Mouse (Mus musculus) stomach, postnatal 0 days (tissue): ENCODE data around the gene Phrf1. TPM values are rescaled to one million over a fixed set of nuclear protein-coding genes. Genes with fewer than 3 reads are reported as not detected.

Source experiments
- ATAC-seq: fragments of 200-750 bp; cut with Nextera tagmentation; 2 replicates; pipeline ENCODE4 v1.8.0; 2017; ENCODE audit not compliant: low FRiP score, low TSS enrichment
- DNase-seq: peaks from one replicate; pipeline ENCODE4 v3.0.0-alpha.2; 2016; ENCODE audit warnings: low spot score
- H3K27ac ChIP-seq: fragments of 300-500 bp; sonication (generic); replicated peaks from 2 replicates; pipeline ENCODE4 v1.5.1; 2014; ENCODE audit warnings: mild to moderate bottlenecking, control low read depth
- H3K27me3 ChIP-seq: fragments of 300-500 bp; sonication (generic); 2 replicates; pipeline ENCODE4 v1.6.1; 2014; ENCODE audit warnings: low read length; ENCODE audit not compliant: control insufficient read depth, insufficient read depth
- H3K36me3 ChIP-seq: fragments of 300-500 bp; sonication (generic); 2 replicates; pipeline ENCODE4 v1.6.1; 2014; ENCODE audit warnings: low read length, mixed read lengths; ENCODE audit not compliant: control insufficient read depth, insufficient read depth
- H3K4me1 ChIP-seq: fragments of 300-500 bp; sonication (generic); replicated peaks from 2 replicates; pipeline ENCODE4 v1.6.1; 2014; ENCODE audit warnings: antibody characterized with exemption; ENCODE audit not compliant: control insufficient read depth, insufficient read depth
- H3K4me2 ChIP-seq: fragments of 300-500 bp; sonication (generic); replicated peaks from 2 replicates; pipeline ENCODE4 v1.6.1; 2014; ENCODE audit warnings: low read depth, mild to moderate bottlenecking, control low read depth, moderate library complexity
- H3K4me3 ChIP-seq: fragments of 300-500 bp; sonication (generic); 2 replicates; pipeline ENCODE4 v1.5.1; 2014; ENCODE audit warnings: low read depth, low read length, control low read depth
- H3K9ac ChIP-seq: fragments of 300-500 bp; sonication (generic); 2 replicates; pipeline ENCODE4 v1.6.1; 2014; ENCODE audit warnings: mild to moderate bottlenecking, low read length, control low read depth, mixed read lengths
- H3K9me3 ChIP-seq: fragments of 300-500 bp; sonication (generic); 2 replicates; pipeline ENCODE4 v1.6.1; 2016; ENCODE audit warnings: low read length; ENCODE audit not compliant: control insufficient read depth
- CTCF ChIP-seq: IDR thresholded peaks from 2 replicates; pipeline ENCODE4 v1.5.1; 2016; ENCODE audit warnings: antibody characterized with exemption, low read depth, mild to moderate bottlenecking, moderate library complexity
- EP300 ChIP-seq: optimal IDR thresholded peaks from 2 replicates; pipeline ENCODE3; 2016; ENCODE audit warnings: antibody characterized with exemption
- WGBS: fragments of 180-500 bp; shearing (Covaris S2); extraction: QIAGEN DNeasy Blood & Tissue Kit; methylation state at CpG from one replicate; pipeline ENCODE4 v1.1.7; 2014; 5-methylcytosine and 5-hydroxymethylcytosine counted together
- polyA plus RNA-seq: library from polyadenylated mRNA; unstranded; fragments of >200 nt; fragmentation: Nextera tagmentation; extraction: Ambion mirVana; gene quantifications from 2 replicates; pipeline ENCODE4 v1.2.1, GENCODE M21; 2015

Phrf1 gene
- polyA plus RNA-seq, 1 experiment from 2014 or later: 19.1 TPM

DNA sequence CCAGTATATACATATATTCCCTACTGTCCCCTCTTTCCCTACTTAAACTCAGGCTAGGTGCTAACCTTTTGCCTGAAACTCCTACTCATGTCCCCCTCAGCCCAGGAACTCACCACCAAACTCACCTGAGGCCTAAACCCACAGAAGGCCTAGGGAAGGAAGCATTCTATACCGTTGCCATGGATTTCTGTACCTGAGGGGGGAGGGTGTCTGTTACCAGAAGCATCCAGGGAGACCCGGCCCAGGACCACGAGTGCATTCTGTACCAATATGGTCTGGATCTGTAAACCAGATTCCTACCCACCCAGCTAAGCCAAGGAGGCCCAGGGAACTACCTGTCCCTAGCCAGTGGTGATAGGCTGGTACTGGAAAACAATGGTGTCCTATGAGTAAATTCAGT, 14.3 kb upstream of the Phrf1 start:
- Histone ChIP-seq H3K27me3 (no peaks in the 10 kb centered on the region), H3K36me3 (no peaks in the 10 kb centered on the region), H3K4me2 (no peak overlapping the region), H3K9me3 (no peaks in the 10 kb centered on the region), H3K4me1 (no peaks in the 10 kb centered on the region; the same call in none of the 2 replicates), H3K9ac (no peak overlapping the region), H3K4me3 (no peak overlapping the region), H3K27ac (peak overlapping the region; percentile 76)
- TF ChIP-seq CTCF (no peak), EP300 (no peak)
- 60% methylated on average over 3 of the region's 3 CpGs for WGBS
- ATAC-seq (no peak), DNase-seq (no peak)

DNA sequence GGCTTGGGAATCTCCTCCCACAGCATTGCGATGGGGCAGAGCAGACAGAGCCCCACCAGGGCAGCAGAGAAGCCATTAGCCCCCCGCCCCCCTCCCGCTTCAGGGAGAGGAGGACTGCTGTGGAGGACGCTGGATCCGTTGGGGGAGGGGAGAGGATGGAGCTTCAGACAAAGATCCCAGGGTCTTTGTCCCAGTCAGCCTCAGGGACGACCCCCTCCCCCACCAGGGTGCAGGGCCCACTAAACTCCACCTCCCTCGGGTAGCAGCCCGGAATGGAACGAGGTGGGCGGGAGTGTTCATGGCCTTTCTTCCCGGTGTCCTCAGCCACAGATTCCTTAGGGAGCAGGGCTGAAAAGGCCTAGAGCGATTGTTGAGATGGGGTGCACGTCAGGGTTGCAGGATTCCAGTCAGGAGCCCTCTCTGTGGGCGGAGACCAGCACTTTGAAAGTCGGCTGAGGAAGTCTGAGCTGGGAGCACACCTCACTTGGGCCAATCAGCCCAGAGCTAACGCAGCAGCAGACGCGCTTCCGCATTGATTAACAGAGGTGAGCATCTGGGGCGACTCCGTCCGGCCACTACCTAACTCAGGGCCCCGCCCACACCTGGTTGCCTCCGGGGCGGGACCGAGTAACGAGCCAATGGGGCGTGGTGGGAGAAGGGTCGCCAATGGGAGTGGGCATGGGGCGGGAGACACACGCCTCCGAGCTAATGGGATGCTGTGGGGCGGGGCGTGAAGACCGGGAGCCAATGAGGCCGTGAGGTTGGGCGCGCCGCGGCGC, 13.3 kb upstream of the Phrf1 start, which contains the start of gene Rassf7:
Gene Rassf7 (plus strand): TSS at position 760 of the 779 bp plus-strand sequence.
- under 1% methylated on average over 37 of the region's 41 CpGs for WGBS
- peak within 1 kb of the TSS; percentile 95 for H3K4me2 ChIP-seq

DNA sequence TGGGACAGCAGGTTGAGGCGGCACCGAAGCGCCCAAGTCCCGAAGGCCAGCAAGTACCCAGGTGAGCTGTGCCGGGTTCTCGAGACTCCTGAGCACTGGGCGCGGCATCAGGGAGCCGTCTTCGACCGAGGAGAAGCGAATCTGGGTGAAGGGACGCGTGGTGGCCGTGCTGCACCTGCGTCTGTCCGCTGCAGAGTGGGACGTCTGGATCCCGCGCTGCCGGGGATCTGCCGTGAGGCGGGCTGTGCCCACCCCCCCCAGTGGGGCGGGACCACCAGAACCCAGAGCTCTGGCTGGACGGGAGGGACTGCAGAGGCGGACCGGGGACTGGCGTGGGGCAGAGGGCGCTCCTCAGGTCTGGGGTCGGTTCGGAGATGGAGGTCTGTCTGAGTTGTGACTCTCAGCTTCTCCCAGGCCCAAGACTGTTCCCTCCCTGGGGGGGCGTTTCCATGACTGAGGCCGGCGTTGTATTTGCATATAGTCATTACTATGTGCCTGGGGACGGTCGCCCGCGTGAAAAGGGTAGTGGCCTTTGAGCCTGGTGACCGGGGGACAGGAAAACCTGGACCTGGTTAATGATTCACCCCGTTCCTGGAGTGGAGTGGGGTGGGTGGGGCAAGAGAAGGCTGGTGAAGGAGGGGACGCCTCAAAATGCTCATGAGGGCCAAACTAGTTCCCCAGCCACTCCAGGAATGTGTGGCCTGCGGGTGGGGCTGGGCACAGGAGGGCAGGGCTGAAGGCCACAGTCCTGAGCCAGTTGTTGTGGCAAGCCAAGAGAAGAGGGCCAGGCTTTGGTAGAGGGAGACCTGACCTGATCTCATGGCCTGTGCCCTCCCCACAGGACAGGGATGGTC, 12.5 kb upstream of the Phrf1 start:
- TF ChIP-seq CTCF: peak; percentile 17; the same call in 1 of the 2 replicates
- TF ChIP-seq EP300: peak; percentile 41
- Histone ChIP-seq H3K9ac (peak overlapping the region; percentile 79), H3K4me3 (peak overlapping the region; percentile 60), H3K9me3 (no peaks in the 10 kb centered on the region), H3K4me2 (peak overlapping the region; percentile 95), H3K27me3 (no peaks in the 10 kb centered on the region), H3K36me3 (no peaks in the 10 kb centered on the region), H3K4me1 (peaks cover 6% of the 10 kb centered on the region), H3K27ac (peak overlapping the region; percentile 98)
- ATAC-seq: peak; percentile 81
- WGBS: under 1% methylated on average over 40 of the region's 42 CpGs
- peak; percentile 95 for DNase-seq

More for the DNA sequence above, 13.3 kb upstream of the Phrf1 start, which contains the start of gene Rassf7:
- Histone ChIP-seq H3K4me1 (peaks cover 2% of the 10 kb centered on the region), H3K9ac (peak within 1 kb of the TSS; percentile 79), H3K27ac (peak within 1 kb of the TSS; percentile 98), H3K27me3 (no peaks in the 10 kb centered on the region), H3K36me3 (no peaks in the 10 kb centered on the region), H3K9me3 (no peaks in the 10 kb centered on the region), H3K4me3 (peak within 1 kb of the TSS; percentile 60)
- TF ChIP-seq CTCF (no peak), EP300 (no peak)
- DNase-seq (peak; percentile 100), ATAC-seq (peak; percentile 90)

DNA sequence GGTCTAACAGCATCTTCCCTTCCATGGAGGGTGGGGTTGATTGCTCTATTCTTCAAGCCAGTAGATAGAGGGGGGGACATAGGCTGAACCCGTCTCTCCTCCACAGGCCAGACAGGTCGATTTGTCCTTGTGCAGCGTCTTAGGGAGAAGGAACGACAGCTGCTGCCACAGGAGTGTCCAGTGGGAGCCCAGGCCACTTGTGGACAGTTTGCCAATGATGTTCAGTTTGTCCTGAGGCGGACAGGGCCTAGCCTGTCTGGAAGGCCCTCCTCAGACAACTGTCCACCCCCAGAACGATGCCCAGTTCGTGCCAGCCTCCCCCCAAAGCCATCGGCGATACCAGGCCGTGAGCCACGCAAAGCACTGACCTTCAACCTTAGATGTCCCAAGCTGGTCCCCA, 11.7 kb upstream of the Phrf1 start:
- no peak for TF ChIP-seq CTCF
- no peak for TF ChIP-seq EP300
- no peak for DNase-seq
- Histone ChIP-seq H3K4me1 (peaks cover 6% of the 10 kb centered on the region), H3K9me3 (no peaks in the 10 kb centered on the region), H3K27ac (peak overlapping the region; percentile 26), H3K9ac (peak overlapping the region; percentile 45; the same call in 1 of the 2 replicates), H3K4me2 (peak overlapping the region; percentile 95), H3K4me3 (peak overlapping the region; percentile 60), H3K36me3 (no peaks in the 10 kb centered on the region), H3K27me3 (no peaks in the 10 kb centered on the region)
- no peak for ATAC-seq
- 68% methylated on average over 11 of the region's 11 CpGs for WGBS

DNA sequence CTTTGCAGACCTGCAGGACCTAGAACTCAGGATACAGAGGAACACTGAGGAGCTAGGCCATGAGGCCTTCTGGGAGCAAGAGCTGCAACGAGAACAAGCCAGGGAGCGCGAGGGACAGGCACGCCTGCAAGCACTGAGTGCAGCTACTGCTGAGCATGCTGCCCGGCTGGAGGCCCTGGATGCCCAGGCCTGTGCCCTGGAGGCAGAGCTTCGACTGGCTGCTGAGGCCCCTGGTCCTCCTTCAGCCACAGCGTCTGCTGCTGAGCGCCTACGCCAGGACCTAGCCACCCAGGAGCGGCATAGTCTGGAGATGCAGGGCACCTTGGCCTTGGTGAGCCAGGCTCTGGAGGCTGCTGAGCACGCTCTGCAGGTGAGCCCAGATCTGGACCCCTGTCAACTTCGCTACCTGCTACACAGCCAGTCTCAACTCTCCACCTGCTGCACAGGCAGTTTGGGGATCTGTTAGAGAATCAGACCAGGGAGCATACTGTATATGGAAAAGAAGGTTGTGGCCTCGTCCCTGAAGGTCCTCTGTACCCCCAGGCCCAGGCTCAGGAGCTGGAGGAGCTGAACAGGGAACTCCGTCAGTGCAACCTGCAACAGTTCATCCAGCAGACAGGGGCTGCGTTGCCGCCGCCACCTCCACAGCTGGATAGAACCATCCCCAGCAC, 11.1 kb upstream of the Phrf1 start:
- Histone ChIP-seq H3K4me2 (peak overlapping the region; percentile 95), H3K27ac (peak overlapping the region; percentile 26), H3K4me1 (peaks cover 12% of the 10 kb centered on the region), H3K36me3 (no peaks in the 10 kb centered on the region), H3K9me3 (no peaks in the 10 kb centered on the region), H3K4me3 (peak overlapping the region; percentile 60), H3K9ac (peak overlapping the region; percentile 43), H3K27me3 (no peaks in the 10 kb centered on the region)
- DNase-seq (no peak), ATAC-seq (no peak)
- no peak for TF ChIP-seq CTCF
- no peak for TF ChIP-seq EP300
- 74% methylated on average over 17 of the region's 17 CpGs for WGBS
